Comparison of ENCODE assay signal across 9 mouse cellular contexts in the genomic region with DNA sequence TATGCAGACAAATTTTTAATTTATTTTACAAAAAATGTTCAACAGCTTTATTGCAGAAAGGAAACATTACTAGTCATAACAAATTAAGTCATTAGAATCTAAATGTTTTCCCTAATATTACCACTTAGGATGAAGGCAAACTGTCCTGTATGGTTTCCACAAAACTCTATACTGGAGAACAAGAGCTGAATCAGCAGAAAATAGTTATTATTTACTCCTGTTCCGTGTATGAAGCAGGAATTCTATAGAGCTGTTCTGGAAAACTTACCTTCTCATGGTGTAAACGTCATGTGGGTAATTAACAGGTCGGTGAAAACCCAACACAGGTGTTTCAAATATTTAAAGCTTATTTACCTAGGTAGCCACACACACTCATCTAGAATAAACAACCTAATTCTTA. TPM values are rescaled to one million over a fixed set of nuclear protein-coding genes. Genes with fewer than 3 reads are reported as not detected.
DNase-seq lines count a peak whose midpoint lies in the region; ATAC-seq and TF ChIP-seq lines count a peak whose summit lies in the region.
"Had no signal": no experiment of that assay in that cellular context is flagged by ENCODE, and none has a peak within 500 bp of the region (broad histone marks: within the 10 kb centered on the region; RNA-seq: fewer than 3 reads in every experiment).

No protein-coding gene starts in this region.

- no peak overlapping the region for H3K27ac ChIP-seq in liver, adult 2 months (replicated peaks; ENCODE audit: insufficient read depth, low read depth, low read length)
- H3K27ac ChIP-seq in forebrain, embryonic 10.5 days: peak overlapping the region; percentile 97
- no peak overlapping the region for H3K27ac ChIP-seq in limb, embryonic 12.5 days
- H3K27ac ChIP-seq in neural tube, embryonic 13.5 days (replicated peaks): no peak overlapping the region

- 0 out of 2 replicates have a peak overlapping the region, but pooled peaks have one; percentile 19 for H3K4me3 ChIP-seq in liver, adult 2 months (ENCODE audit: insufficient read depth, low read depth, low read length)
- H3K4me3 ChIP-seq in forebrain, embryonic 10.5 days: peak overlapping the region; percentile 84
- peak overlapping the region; percentile 78 for H3K4me3 ChIP-seq in limb, embryonic 12.5 days (replicated peaks)
- peak overlapping the region; percentile 86 for H3K4me3 ChIP-seq in neural tube, embryonic 13.5 days

- ATAC-seq in limb, embryonic 12.5 days (ENCODE audit: insufficient number of reproducible peaks, insufficient read depth, low FRiP score, low TSS enrichment, low read depth): no peak
- ATAC-seq in neural tube, embryonic 13.5 days (ENCODE audit: low read depth): no peak

- no peaks in the 10 kb centered on the region for H3K27me3 ChIP-seq in liver, adult 2 months (ENCODE audit: control insufficient read depth, insufficient read depth, low read length)
- H3K27me3 ChIP-seq in forebrain, embryonic 10.5 days (ENCODE audit: poor library complexity, severe bottlenecking): no peaks in the 10 kb centered on the region
- H3K27me3 ChIP-seq in limb, embryonic 12.5 days: no peaks in the 10 kb centered on the region
- no peaks in the 10 kb centered on the region for H3K27me3 ChIP-seq in neural tube, embryonic 13.5 days

- no peaks in the 10 kb centered on the region for H3K4me1 ChIP-seq in liver, adult 2 months (ENCODE audit: control insufficient read depth, insufficient read depth, low read length)
- peaks cover 27% of the 10 kb centered on the region for H3K4me1 ChIP-seq in forebrain, embryonic 10.5 days
- peaks cover 16% of the 10 kb centered on the region; the same call in 1 of the 2 replicates for H3K4me1 ChIP-seq in limb, embryonic 12.5 days (replicated peaks)
- peaks cover 23% of the 10 kb centered on the region for H3K4me1 ChIP-seq in neural tube, embryonic 13.5 days (replicated peaks)

- peak overlapping the region; percentile 58 for H3K4me2 ChIP-seq in limb, embryonic 12.5 days
- peak overlapping the region; percentile 87 for H3K4me2 ChIP-seq in neural tube, embryonic 13.5 days

- no peak for DNase-seq in liver, adult 2 months (ENCODE audit: extremely low read depth, low read depth, low spot score)
- DNase-seq in liver: no peak
- no peak for DNase-seq in forebrain, embryonic 10.5 days (ENCODE audit: extremely low spot score, low spot score)
- DNase-seq in cerebellum, adult 11-12 months: no peak
- DNase-seq in right cerebral cortex, postnatal 25 days: no peak
- DNase-seq in adrenal gland, adult (ENCODE audit: inconsistent age in 2 of 2, low spot score in 1 of 2): no peak
- DNase-seq: cerebellum, adult 9-10 months had no signal

- TF ChIP-seq CTCF in liver, adult 2 months (IDR thresholded peaks at IDR 0.05; ENCODE audit: low read depth, low read length): no peak

- H3K9me3 ChIP-seq in forebrain, embryonic 10.5 days: no peaks in the 10 kb centered on the region
- no peaks in the 10 kb centered on the region for H3K9me3 ChIP-seq in limb, embryonic 12.5 days
- no peaks in the 10 kb centered on the region for H3K9me3 ChIP-seq in neural tube, embryonic 13.5 days

- 22% methylated on average over 3 of the region's 3 CpGs for WGBS in liver, adult 2 months
- WGBS in forebrain, embryonic 10.5 days: 21% methylated on average over 3 of the region's 3 CpGs
- WGBS in limb, embryonic 12.5 days: 4% methylated on average over 3 of the region's 3 CpGs
- WGBS in neural tube, embryonic 13.5 days: 8% methylated on average over 3 of the region's 3 CpGs

- H3K79me2 ChIP-seq in liver, adult 2 months (ENCODE audit: control insufficient read depth, insufficient read depth, low read length): no peaks in the 10 kb centered on the region

- no peaks in the 10 kb centered on the region for H3K36me3 ChIP-seq in liver, adult 2 months (ENCODE audit: control insufficient read depth, insufficient read depth, low read length)
- H3K36me3 ChIP-seq in forebrain, embryonic 10.5 days (replicated peaks): peaks cover 52% of the 10 kb centered on the region
- H3K36me3 ChIP-seq in limb, embryonic 12.5 days: peaks cover 38% of the 10 kb centered on the region
- H3K36me3 ChIP-seq in neural tube, embryonic 13.5 days: peaks cover 7% of the 10 kb centered on the region; the same call in 1 of the 2 replicates

- TF ChIP-seq POLR2A in liver, adult 2 months (IDR thresholded peaks at IDR 0.05; ENCODE audit: extremely low read depth, insufficient read depth, low read length): no peak

- H3K9ac ChIP-seq in liver, adult 2 months (ENCODE audit: low read depth, low read length): no peak overlapping the region
- peak overlapping the region; percentile 91 for H3K9ac ChIP-seq in limb, embryonic 12.5 days (replicated peaks)
- peak overlapping the region; percentile 80 for H3K9ac ChIP-seq in neural tube, embryonic 13.5 days

RNA-seq across cellular contexts. Expression of a gene that starts 1.1 kb away (rescaled TPM):
- total RNA-seq in liver, adult 2 months (2014; rRNA removed): 1.7 and 2.3 TPM in 2 replicates
- polyA plus RNA-seq in liver, adult 2 months (2012; rRNA removed): 1.4 and 1.8 TPM in 2 replicates
- polyA plus RNA-seq in forebrain, embryonic 10.5 days (2016; fragmentation: Nextera tagmentation; extraction: Ambion mirVana): 72.7 and 74.8 TPM in 2 replicates
- 62.8 and 65.2 TPM in 2 replicates for polyA plus RNA-seq in limb, embryonic 12.5 days (2016; fragmentation: Nextera tagmentation; extraction: Ambion mirVana)
- polyA plus RNA-seq in neural tube, embryonic 13.5 days (2015; fragmentation: Nextera tagmentation; extraction: Ambion mirVana): 13.7 and 16.2 TPM in 2 replicates

RNA-seq across cellular contexts. Expression of a gene that starts 1.2 kb away (rescaled TPM):
- 4.2 and 4.4 TPM in 2 replicates for total RNA-seq in liver, adult 2 months (2014; rRNA removed)
- polyA plus RNA-seq in liver, adult 2 months (2012; rRNA removed): 0.62 and 0.66 TPM in 2 replicates
- 9.3 and 9.4 TPM in 2 replicates for polyA plus RNA-seq in forebrain, embryonic 10.5 days (2016; fragmentation: Nextera tagmentation; extraction: Ambion mirVana)
- polyA plus RNA-seq in limb, embryonic 12.5 days (2016; fragmentation: Nextera tagmentation; extraction: Ambion mirVana): 13.0 and 13.3 TPM in 2 replicates
- polyA plus RNA-seq in neural tube, embryonic 13.5 days (2015; fragmentation: Nextera tagmentation; extraction: Ambion mirVana): 7.6 and 8.1 TPM in 2 replicates

RNA-seq across cellular contexts. Expression of a gene that starts 53.5 kb away (rescaled TPM):
- 0.34 and 0.55 TPM in 2 replicates for total RNA-seq in liver, adult 2 months (2014; rRNA removed)
- 0.01 TPM in 1 of 2 replicates, not detected in the other for polyA plus RNA-seq in liver, adult 2 months (2012; rRNA removed)
- 7.3 and 8.1 TPM in 2 replicates for polyA plus RNA-seq in forebrain, embryonic 10.5 days (2016; fragmentation: Nextera tagmentation; extraction: Ambion mirVana)
- polyA plus RNA-seq in limb, embryonic 12.5 days (2016; fragmentation: Nextera tagmentation; extraction: Ambion mirVana): 14.0 and 15.5 TPM in 2 replicates
- polyA plus RNA-seq in neural tube, embryonic 13.5 days (2015; fragmentation: Nextera tagmentation; extraction: Ambion mirVana): 31.7 and 32.5 TPM in 2 replicates

Comparison
In these comparisons a context has a peak if more than half of its experiments do, and no peak if none do; other contexts are left out.
1. H3K4me3 ChIP-seq: peak in every context shown above with its lines; median percentile 86 in neural tube, embryonic 13.5 days; 84 in forebrain, embryonic 10.5 days; 78 in limb, embryonic 12.5 days; 19 in liver, adult 2 months.